Comparison of ENCODE assay signal across 14 mouse cellular contexts in genomic region chr9:59250272-59250671, GRCm38 (mm10). TPM values are rescaled to one million over a fixed set of nuclear protein-coding genes. Genes with fewer than 3 reads are reported as not detected.
DNase-seq lines count a peak whose midpoint lies in the region; ATAC-seq and TF ChIP-seq lines count a peak whose summit lies in the region.
"Had no signal": no experiment of that assay in that cellular context is flagged by ENCODE, and none has a peak within 500 bp of the region (broad histone marks: within the 10 kb centered on the region; RNA-seq: fewer than 3 reads in every experiment).

No protein-coding gene starts in this region.

- H3K27me3 ChIP-seq in kidney, adult 2 months (replicated peaks; ENCODE audit: control insufficient read depth, insufficient read depth, low read length): no peaks in the 10 kb centered on the region
- H3K27me3 ChIP-seq in kidney, embryonic 15.5 days: no peaks in the 10 kb centered on the region
- no peaks in the 10 kb centered on the region for H3K27me3 ChIP-seq in lung, postnatal 0 days (replicated peaks; ENCODE audit: insufficient read depth, low read length)
- H3K27me3 ChIP-seq: liver, embryonic 15.5 days; neural tube, embryonic 15.5 days had no signal

- H3K36me3 ChIP-seq in kidney, adult 2 months (ENCODE audit: control insufficient read depth, insufficient read depth, low read length): no peaks in the 10 kb centered on the region
- H3K36me3 ChIP-seq in kidney, embryonic 15.5 days: no peaks in the 10 kb centered on the region
- H3K36me3 ChIP-seq in lung, postnatal 0 days (ENCODE audit: insufficient read depth, low read length): no peaks in the 10 kb centered on the region
- H3K36me3 ChIP-seq: heart, embryonic 10.5 days; liver, embryonic 15.5 days; neural tube, embryonic 15.5 days had no signal

- no peak overlapping the region for H3K9ac ChIP-seq in kidney, embryonic 15.5 days
- H3K9ac ChIP-seq in lung, postnatal 0 days (replicated peaks; ENCODE audit: low read depth): no peak overlapping the region
- H3K9ac ChIP-seq: liver, embryonic 15.5 days; neural tube, embryonic 15.5 days had no signal

- 67% methylated on average over 3 of the region's 3 CpGs for WGBS in kidney, adult 2 months
- 69% methylated on average over 3 of the region's 3 CpGs for WGBS in kidney, embryonic 15.5 days
- 61% methylated on average over 3 of the region's 3 CpGs for WGBS in lung, postnatal 0 days

- peak; percentile 29 for DNase-seq in kidney, adult 2 months
- no peak for DNase-seq in lung, postnatal 0 days (ENCODE audit: low spot score)
- DNase-seq in lung, postnatal 10 days: no peak
- DNase-seq in ES-CJ7 (ENCODE audit: low read depth, low spot score): peak; percentile 32
- no peak for DNase-seq in brain, embryonic 14.5 days (ENCODE audit: low read depth)
- no peak for DNase-seq in adrenal gland, postnatal 36 days
- DNase-seq: cerebellum, adult 11 months; gastrocnemius, postnatal 14 days; kidney, adult 18-20 months had no signal

- no peaks in the 10 kb centered on the region for H3K4me1 ChIP-seq in kidney, adult 2 months (ENCODE audit: control insufficient read depth, insufficient read depth, low read length)
- H3K4me1 ChIP-seq in kidney, embryonic 15.5 days: peaks cover 16% of the 10 kb centered on the region
- no peaks in the 10 kb centered on the region for H3K4me1 ChIP-seq in lung, postnatal 0 days (ENCODE audit: insufficient read depth, low read depth, low read length)
- H3K4me1 ChIP-seq: liver, embryonic 15.5 days had no signal

- no peak for TF ChIP-seq POLR2A in kidney, adult 2 months (IDR thresholded peaks at IDR 0.05; ENCODE audit: low read depth, low read length)
- no peak for TF ChIP-seq POLR2A in brain, embryonic 14.5 days (IDR thresholded peaks at IDR 0.05; ENCODE audit: borderline replicate concordance, extremely low read depth, insufficient read depth, insufficient read length, poor library complexity, severe bottlenecking)

- no peak for TF ChIP-seq EP300 in lung, postnatal 0 days (IDR thresholded peaks at IDR 0.05)

- no peak overlapping the region for H3K4me3 ChIP-seq in kidney, adult 2 months (ENCODE audit: insufficient read depth, low read depth, low read length)
- no peak overlapping the region for H3K4me3 ChIP-seq in kidney, embryonic 15.5 days (replicated peaks)
- no peak overlapping the region for H3K4me3 ChIP-seq in lung, postnatal 0 days (ENCODE audit: low read depth, low read length)
- H3K4me3 ChIP-seq: heart, embryonic 10.5 days; liver, embryonic 15.5 days; neural tube, embryonic 15.5 days had no signal

- no peak for ATAC-seq in kidney, embryonic 15.5 days (replicated peaks; ENCODE audit: low FRiP score)
- no peak for ATAC-seq in lung, postnatal 0 days
- ATAC-seq: forebrain, embryonic 14.5 days had no signal

- H3K9me3 ChIP-seq in kidney, embryonic 15.5 days (replicated peaks): no peaks in the 10 kb centered on the region
- no peaks in the 10 kb centered on the region for H3K9me3 ChIP-seq in lung, postnatal 0 days (ENCODE audit: low read length)
- H3K9me3 ChIP-seq: heart, embryonic 10.5 days; liver, embryonic 15.5 days; neural tube, embryonic 15.5 days had no signal

- H3K4me2 ChIP-seq in kidney, embryonic 15.5 days: no peak overlapping the region
- H3K4me2 ChIP-seq in lung, postnatal 0 days (replicated peaks; ENCODE audit: low read depth, low read length): no peak overlapping the region
- H3K4me2 ChIP-seq: liver, embryonic 15.5 days; neural tube, embryonic 15.5 days had no signal

- no peak for TF ChIP-seq CTCF in kidney, adult 2 months (conservative IDR thresholded peaks at IDR 0.05; ENCODE audit: insufficient read depth, insufficient read length, low read depth, low read length)
- peak; percentile 51 for TF ChIP-seq CTCF in lung, postnatal 0 days (IDR thresholded peaks at IDR 0.05)
- peak; percentile 20; the same call in 1 of the 2 replicates for TF ChIP-seq CTCF in brain, embryonic 14.5 days (IDR thresholded peaks at IDR 0.05; ENCODE audit: borderline replicate concordance, extremely low read depth, insufficient read depth, insufficient read length)

- H3K27ac ChIP-seq in kidney, adult 2 months (ENCODE audit: insufficient read depth, low read depth, low read length): no peak overlapping the region
- no peak overlapping the region for H3K27ac ChIP-seq in kidney, embryonic 15.5 days
- H3K27ac ChIP-seq in lung, postnatal 0 days (ENCODE audit: low read length): no peak overlapping the region
- H3K27ac ChIP-seq: heart, embryonic 10.5 days; liver, embryonic 15.5 days; neural tube, embryonic 15.5 days had no signal

RNA-seq across cellular contexts. Expression of gene Adpgk, which starts 41.1 kb away (rescaled TPM):
- 7.8 and 10.9 TPM in 2 replicates for polyA plus RNA-seq in kidney, adult 2 months (2012; rRNA removed)
- polyA plus RNA-seq in kidney, embryonic 15.5 days (2015; fragmentation: Nextera tagmentation; extraction: Ambion mirVana): 38.5 and 39.2 TPM in 2 replicates
- 26.6 and 26.7 TPM in 2 replicates for polyA plus RNA-seq in lung, postnatal 0 days (2015; fragmentation: Nextera tagmentation; extraction: Ambion mirVana)
- 17.6 and 20.7 TPM in 2 replicates for polyA plus RNA-seq in brain, embryonic 14.5 days (2012; rRNA removed)
- total RNA-seq in adrenal gland, postnatal 36 days (2021): 10 to 100 TPM; 30.1 to 32.6 TPM

Comparison
In these comparisons a context has a peak if more than half of its experiments do, and no peak if none do; other contexts are left out.
1. DNase-seq: peak in kidney, adult 2 months (single experiment) and ES-CJ7 (single experiment); none in lung, postnatal 0 days (single experiment), lung, postnatal 10 days (single experiment), brain, embryonic 14.5 days (single experiment) and adrenal gland, postnatal 36 days (0 of 2).